Mouse (Mus musculus) lung, adult 10 weeks (tissue): ENCODE data around the gene 4930502E18Rik. TPM values are rescaled to one million over a fixed set of nuclear protein-coding genes. Genes with fewer than 3 reads are reported as not detected.

Experiments used
- polyA plus RNA-seq: library from polyadenylated mRNA; stranded (reverse); fragments of 350-450 nt; fragmentation: Illumina TruSeq; extraction: RNeasy Lipid Tissue Mini Kit (QIAGEN cat#74804); gene quantifications from one replicate; pipeline ENCODE4 v1.2.3, GENCODE M21; 2014; ENCODE audit warnings: low read depth, low replicate concordance; ENCODE audit not compliant: insufficient read depth

Gene 4930502E18Rik
- polyA plus RNA-seq, result 0.17 TPM

DNA sequence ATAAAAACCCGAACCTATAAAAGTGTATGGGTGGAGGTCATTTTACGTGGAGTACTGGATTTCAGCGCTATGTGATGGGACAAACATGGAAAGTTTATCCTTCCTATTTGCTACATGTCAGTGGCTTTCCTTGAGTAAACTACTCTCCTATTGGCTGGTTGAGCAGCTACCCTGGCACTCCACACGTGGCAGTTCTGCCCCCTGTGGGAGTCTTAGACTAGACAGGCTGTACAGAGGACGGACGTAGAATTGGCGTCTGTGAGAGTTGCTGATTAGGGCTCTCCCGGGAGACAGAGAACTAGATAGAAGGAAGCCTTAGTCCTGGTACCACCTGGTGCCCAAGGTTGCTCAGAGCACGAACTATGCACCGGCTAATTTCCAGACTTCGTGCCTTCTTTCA, at the start of gene 4930502E18Rik:
TSS of gene 4930502E18Rik (plus strand) at position 231 of the 400 bp plus-strand sequence.

DNA sequence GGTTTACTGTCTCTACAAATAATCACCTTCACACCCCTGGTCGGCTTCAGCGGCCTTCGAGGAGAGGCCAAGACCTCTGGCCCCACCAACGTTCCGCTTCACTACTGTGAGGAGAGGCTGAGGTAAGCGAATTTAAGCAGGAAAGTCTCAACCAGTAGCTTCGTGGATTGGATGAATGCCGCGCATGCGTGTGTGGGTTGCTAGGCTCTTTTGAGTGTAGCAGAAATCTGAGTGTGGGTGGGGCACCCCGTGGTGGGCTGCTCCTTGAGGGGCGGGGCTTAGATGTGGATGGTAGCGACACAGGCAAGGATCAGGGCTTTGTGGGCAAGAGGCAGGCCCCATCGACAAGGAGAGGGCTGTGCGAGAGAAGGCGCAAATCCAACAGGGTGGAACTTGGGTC, 33.1 kb downstream of the 4930502E18Rik start, which contains the start of gene 1700013H16Rik:
TSS of gene 1700013H16Rik (minus strand) at position 96 of the 400 bp plus-strand sequence.

DNA sequence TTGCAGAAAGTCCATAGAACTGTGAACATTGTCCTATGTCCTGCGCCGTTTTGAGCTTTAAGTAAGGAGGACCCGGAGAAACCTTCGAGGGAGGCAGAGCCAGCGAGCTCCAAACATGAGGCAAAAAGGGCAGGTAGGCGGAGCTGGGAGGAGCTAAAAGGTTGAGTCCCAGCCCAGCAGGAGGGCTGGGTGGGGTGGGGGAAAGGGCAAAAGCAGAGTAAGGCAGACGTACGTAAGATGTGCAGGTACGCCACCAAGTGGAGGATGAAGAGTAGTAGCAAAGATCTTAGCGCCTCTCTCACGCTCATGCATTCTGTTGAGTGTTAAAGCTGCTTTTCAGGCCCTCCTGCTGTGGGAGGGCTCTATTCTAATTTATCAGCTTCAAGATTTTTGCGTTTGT, 51.6 kb downstream of the 4930502E18Rik start, which contains the start of gene Zfp36l3:
TSS of gene Zfp36l3 (minus strand) at position 119 of the 400 bp plus-strand sequence.

Other genes starting within 250 kb of the 4930502E18Rik start
- gene Rtl8c, start 116.8 kb upstream of the 4930502E18Rik start, polyA plus RNA-seq, result 21.4 TPM
- gene Gm14597, start 115.8 kb upstream of the 4930502E18Rik start, polyA plus RNA-seq, result not detected
- gene Rtl8a, start 81.1 kb upstream of the 4930502E18Rik start, polyA plus RNA-seq, result 180 TPM
- 145 TPM for gene Rtl8b, start 54.4 kb upstream of the 4930502E18Rik start, polyA plus RNA-seq
- not detected for gene 1700013H16Rik, start 33.0 kb downstream of the 4930502E18Rik start, polyA plus RNA-seq
- not detected for gene Zfp36l3, start 51.6 kb downstream of the 4930502E18Rik start, polyA plus RNA-seq
- 8.0 TPM for gene Xlr, start 72.9 kb downstream of the 4930502E18Rik start, polyA plus RNA-seq